Mouse (Mus musculus) gastrocnemius, postnatal 10 days (tissue): Measurements from ENCODE around the gene Zfp362. TPM values are rescaled to one million over a fixed set of nuclear protein-coding genes. Genes with fewer than 3 reads are reported as not detected.

Experiments used
- DNase-seq: peaks from one replicate; pipeline ENCODE4 v3.0.0; 2021; ENCODE audit warnings: mixed read lengths
- total RNA-seq, 2 experiments: library from RNA; stranded (reverse); gene quantifications; 2 replicates each; pipeline ENCODE4 v1.2.3; 2021

Zfp362 gene
- total RNA-seq, 2 experiments from 2014 or later = 18.0 to 18.8 TPM

GRCm38 (mm10) chr4:128760029-128760428 is 45.8 kb downstream of the Zfp362 start:
- DNase-seq = no peak

GRCm38 (mm10) chr4:128759214-128759613 is 46.6 kb downstream of the Zfp362 start:
- DNase-seq = no peak

- DNase-seq = no peak
Measured at GRCm38 (mm10) chr4:128755900-128756299, 49.9 kb downstream of the Zfp362 start.

GRCm38 (mm10) chr4:128755064-128755463 is 50.8 kb downstream of the Zfp362 start, which contains the start of gene A3galt2:
TSS of gene A3galt2 (plus strand) at chr4:128755364.
- DNase-seq = no peak

- DNase-seq = no peak
Measured at GRCm38 (mm10) chr4:128753571-128753970, 52.3 kb downstream of the Zfp362 start.

GRCm38 (mm10) chr4:128752031-128752757 is 53.7 kb downstream of the Zfp362 start:
- DNase-seq = no peak

- no peak for DNase-seq
Measured at GRCm38 (mm10) chr4:128751006-128751405, 54.8 kb downstream of the Zfp362 start.

GRCm38 (mm10) chr4:128748309-128748708 is 57.5 kb downstream of the Zfp362 start:
- no peak for DNase-seq

GRCm38 (mm10) chr4:128747614-128748270 is 58.1 kb downstream of the Zfp362 start:
- DNase-seq = no peak

GRCm38 (mm10) chr4:128745160-128745559 is 60.7 kb downstream of the Zfp362 start:
- no peak for DNase-seq

GRCm38 (mm10) chr4:128743031-128743626 is 62.7 kb downstream of the Zfp362 start:
- no peak for DNase-seq

- DNase-seq = no peak
Measured at GRCm38 (mm10) chr4:128742379-128742970, 63.4 kb downstream of the Zfp362 start.

GRCm38 (mm10) chr4:128741906-128742305 is 63.9 kb downstream of the Zfp362 start:
- no peak for DNase-seq

GRCm38 (mm10) chr4:128740878-128741277 is 65.0 kb downstream of the Zfp362 start:
- no peak for DNase-seq

- DNase-seq = no peak
Measured at GRCm38 (mm10) chr4:128737825-128738610, 67.8 kb downstream of the Zfp362 start.

- DNase-seq = no peak
Measured at GRCm38 (mm10) chr4:128737137-128737589, 68.7 kb downstream of the Zfp362 start.

- DNase-seq = no peak
Measured at GRCm38 (mm10) chr4:128734721-128735671, 70.8 kb downstream of the Zfp362 start.

GRCm38 (mm10) chr4:128734217-128734616 is 71.6 kb downstream of the Zfp362 start:
- peak; percentile 57 for DNase-seq

- DNase-seq = no peak
Measured at GRCm38 (mm10) chr4:128733496-128733895, 72.3 kb downstream of the Zfp362 start.

- no peak for DNase-seq
Measured at GRCm38 (mm10) chr4:128732794-128733193, 73.1 kb downstream of the Zfp362 start.

GRCm38 (mm10) chr4:128730271-128730670 is 75.6 kb downstream of the Zfp362 start:
- DNase-seq = no peak
